Mouse (Mus musculus): ENCODE data around the gene Cs.

Cs gene

GRCm38 (mm10) chr10:128403931-128404330 lies 66.4 kb downstream of the Cs start:
- no peak for DNase-seq (ENCODE audit: low read depth, low spot score)

- peak; percentile 22 for DNase-seq (ENCODE audit: low read depth, low spot score)
Observed at GRCm38 (mm10) chr10:128408591-128409535, 71.3 kb downstream of the Cs start.

GRCm38 (mm10) chr10:128409692-128410559 lies 72.4 kb downstream of the Cs start:
- DNase-seq (ENCODE audit: low read depth, low spot score): peak; percentile 94

- peak; percentile 17 for DNase-seq (ENCODE audit: low read depth, low spot score)
Observed at GRCm38 (mm10) chr10:128410560-128410845, 73.0 kb downstream of the Cs start.

GRCm38 (mm10) chr10:128411211-128412054 lies 73.9 kb downstream of the Cs start, which contains the start of the genes Nabp2 and Rnf41:
Nabp2 (minus strand) TSS chr10:128411492.
Rnf41 (plus strand) TSS chr10:128411657.
- peak; percentile 82 for DNase-seq (ENCODE audit: low read depth, low spot score)

- no peak for DNase-seq (ENCODE audit: low read depth, low spot score)
Observed at GRCm38 (mm10) chr10:128412055-128412381, 74.5 kb downstream of the Cs start.
